Mouse (Mus musculus) cerebellum, adult 9-11 months (tissue): ENCODE measurements around the gene Kcnc2.
"Not testable (repeated sequence)": the region's sequence is repeated elsewhere in the genome, so short reads cannot be mapped to it uniquely, and the experiment has no call there.

Experiments
- DNase-seq: peaks from one replicate; pipeline ENCODE4 v3.0.0; 2022

Kcnc2 gene

GRCm38 (mm10) chr10:112270887-112271802, at the start of gene Kcnc2:
Gene Kcnc2, plus strand, starts transcription at chr10:112271121.
- no peak for DNase-seq

GRCm38 (mm10) chr10:112227073-112227472, 43.8 kb upstream of the Kcnc2 start:
- DNase-seq = no peak

- DNase-seq = not testable (repeated sequence)
Measured at GRCm38 (mm10) chr10:112229091-112229843, 41.7 kb upstream of the Kcnc2 start.

GRCm38 (mm10) chr10:112232733-112233132, 38.2 kb upstream of the Kcnc2 start:
- DNase-seq = not testable (repeated sequence)

- DNase-seq = not testable (repeated sequence)
Measured at GRCm38 (mm10) chr10:112235396-112235940, 35.5 kb upstream of the Kcnc2 start.

GRCm38 (mm10) chr10:112248273-112248672, 22.6 kb upstream of the Kcnc2 start:
- DNase-seq = no peak

GRCm38 (mm10) chr10:112263467-112263866, 7.5 kb upstream of the Kcnc2 start:
- no peak for DNase-seq

- DNase-seq = no peak
Measured at GRCm38 (mm10) chr10:112269481-112269880, 1.4 kb upstream of the Kcnc2 start.

GRCm38 (mm10) chr10:112269939-112270781, 761 bp upstream of the Kcnc2 start:
- no peak for DNase-seq

- DNase-seq = no peak
Measured at GRCm38 (mm10) chr10:112271803-112272165, 863 bp downstream of the Kcnc2 start.

GRCm38 (mm10) chr10:112272171-112272570, 1.2 kb downstream of the Kcnc2 start:
- DNase-seq = no peak

- no peak for DNase-seq
Measured at GRCm38 (mm10) chr10:112277996-112278395, 7.1 kb downstream of the Kcnc2 start.

- no peak for DNase-seq
Measured at GRCm38 (mm10) chr10:112315136-112315535, 44.2 kb downstream of the Kcnc2 start.

- DNase-seq = no peak
Measured at GRCm38 (mm10) chr10:112317783-112318182, 46.9 kb downstream of the Kcnc2 start.

GRCm38 (mm10) chr10:112357669-112358362, 86.9 kb downstream of the Kcnc2 start:
- no peak for DNase-seq

- DNase-seq = no peak
Measured at GRCm38 (mm10) chr10:112358363-112358704, 87.4 kb downstream of the Kcnc2 start.

- DNase-seq = no peak
Measured at GRCm38 (mm10) chr10:112360704-112361103, 89.8 kb downstream of the Kcnc2 start.

- no peak for DNase-seq
Measured at GRCm38 (mm10) chr10:112368369-112368768, 97.4 kb downstream of the Kcnc2 start.

- DNase-seq = no peak
Measured at GRCm38 (mm10) chr10:112377163-112377562, 106.2 kb downstream of the Kcnc2 start.

GRCm38 (mm10) chr10:112378465-112378864, 107.5 kb downstream of the Kcnc2 start:
- no peak for DNase-seq

- DNase-seq = no peak
Measured at GRCm38 (mm10) chr10:112380590-112380989, 109.7 kb downstream of the Kcnc2 start.

GRCm38 (mm10) chr10:112394399-112394970, 123.6 kb downstream of the Kcnc2 start:
- DNase-seq = no peak
